Mouse (Mus musculus): ENCODE measurements around the gene Uck2.

Uck2 gene

DNA sequence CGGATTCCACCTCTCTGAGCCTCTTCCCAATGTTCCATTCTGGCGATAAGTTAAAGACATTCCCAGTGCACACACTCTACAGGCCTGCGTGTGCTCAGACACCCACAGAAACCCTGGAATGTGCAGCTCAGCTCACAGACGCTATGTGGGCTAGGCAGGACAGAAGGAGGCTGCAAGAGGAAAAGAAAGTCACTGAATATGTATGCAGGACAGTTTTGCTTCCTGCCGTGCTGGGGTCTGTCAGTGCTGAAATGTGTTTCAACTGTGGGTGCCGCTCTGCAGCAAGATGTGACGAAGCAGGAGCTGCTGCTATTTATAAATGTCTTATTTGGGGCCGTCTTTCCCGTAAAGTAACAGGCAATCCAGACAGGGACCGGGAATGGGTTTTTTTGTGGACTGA lies 25.4 kb downstream of the Uck2 start:
- peak; percentile 70 to 89 for DNase-seq (ENCODE audit: low spot score in 2 of 2)

GRCm38 (mm10) chr1:167256724-167257302 lies 28.3 kb downstream of the Uck2 start:
- DNase-seq (ENCODE audit: low spot score in 2 of 2), result no peak

GRCm38 (mm10) chr1:167253579-167253978 lies 31.5 kb downstream of the Uck2 start:
- DNase-seq (ENCODE audit: low spot score in 2 of 2), result no peak

GRCm38 (mm10) chr1:167249881-167250280 lies 35.2 kb downstream of the Uck2 start:
- no peak for DNase-seq (ENCODE audit: low spot score in 2 of 2)

- no peak for DNase-seq (ENCODE audit: low spot score in 2 of 2)
Observed at GRCm38 (mm10) chr1:167249252-167249651, 35.9 kb downstream of the Uck2 start.

GRCm38 (mm10) chr1:167247886-167248285 lies 37.2 kb downstream of the Uck2 start:
- DNase-seq (ENCODE audit: low spot score in 2 of 2), result no peak

DNA sequence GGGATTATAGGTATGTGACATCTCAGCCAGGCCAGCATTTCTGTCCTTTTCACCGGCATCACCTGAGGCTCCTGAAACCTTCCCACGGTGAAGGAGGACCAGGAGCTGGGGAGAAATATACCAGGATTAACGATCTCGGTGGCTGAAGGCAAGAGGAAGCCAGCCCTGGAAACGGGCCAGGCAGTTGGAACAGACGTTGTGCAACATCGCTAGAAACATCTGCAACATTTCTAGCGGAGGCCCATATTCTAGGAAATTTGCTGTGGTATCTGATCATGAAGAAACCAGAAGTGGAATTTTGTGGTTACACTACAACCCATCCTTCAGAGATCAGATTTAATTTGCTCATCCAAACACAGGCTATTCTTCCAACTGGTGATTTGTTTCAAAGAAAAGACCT lies 38.1 kb downstream of the Uck2 start:
- no peak for DNase-seq (ENCODE audit: low spot score in 2 of 2)

DNA sequence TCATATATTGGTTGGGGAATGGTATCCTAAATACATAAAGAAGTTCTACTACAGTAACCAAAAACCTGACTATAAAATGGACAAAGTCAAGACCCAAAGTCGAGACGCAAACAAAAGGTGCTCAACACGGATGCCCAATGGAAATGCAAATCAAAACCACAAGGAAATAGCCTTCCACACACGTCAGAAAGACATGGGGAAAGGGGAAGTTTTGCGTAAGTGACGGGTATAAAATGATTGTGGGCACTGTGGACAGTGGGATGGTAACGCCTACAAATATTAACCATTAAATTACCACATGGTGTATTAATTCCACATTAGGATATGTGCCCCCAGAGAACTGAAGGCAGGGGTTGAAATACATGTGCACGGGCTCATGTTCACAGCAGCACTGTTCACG lies 38.8 kb downstream of the Uck2 start:
- no peak for DNase-seq (ENCODE audit: low spot score in 2 of 2)

- no peak for DNase-seq (ENCODE audit: low spot score in 2 of 2)
Observed at GRCm38 (mm10) chr1:167245180-167245641, 39.9 kb downstream of the Uck2 start.

- no peak for DNase-seq (ENCODE audit: low spot score in 2 of 2)
Observed at GRCm38 (mm10) chr1:167242191-167242681, 42.9 kb downstream of the Uck2 start.

GRCm38 (mm10) chr1:167241487-167241886 lies 43.6 kb downstream of the Uck2 start:
- DNase-seq (ENCODE audit: low spot score in 2 of 2), result no peak

DNA sequence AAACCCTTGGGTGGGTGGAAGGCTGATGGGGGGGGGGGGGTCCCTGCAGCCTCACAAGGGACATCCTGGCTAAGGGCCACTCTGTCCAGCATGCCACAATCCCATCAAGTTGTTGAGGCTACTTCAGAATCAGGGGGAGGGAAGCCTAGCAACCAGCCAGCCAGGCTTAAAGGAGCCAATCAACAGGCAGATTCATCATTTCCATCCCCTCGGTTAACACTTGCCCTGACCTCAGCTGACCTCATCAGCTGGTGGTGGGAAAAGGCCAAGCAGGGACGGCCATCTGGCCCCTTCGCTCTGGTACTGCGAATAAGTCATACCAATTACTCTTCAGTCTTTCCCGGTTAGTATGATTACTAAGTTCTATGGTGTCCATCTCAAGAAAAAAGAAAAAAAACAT lies 44.8 kb downstream of the Uck2 start:
- no peak for DNase-seq (ENCODE audit: low spot score in 2 of 2)

DNA sequence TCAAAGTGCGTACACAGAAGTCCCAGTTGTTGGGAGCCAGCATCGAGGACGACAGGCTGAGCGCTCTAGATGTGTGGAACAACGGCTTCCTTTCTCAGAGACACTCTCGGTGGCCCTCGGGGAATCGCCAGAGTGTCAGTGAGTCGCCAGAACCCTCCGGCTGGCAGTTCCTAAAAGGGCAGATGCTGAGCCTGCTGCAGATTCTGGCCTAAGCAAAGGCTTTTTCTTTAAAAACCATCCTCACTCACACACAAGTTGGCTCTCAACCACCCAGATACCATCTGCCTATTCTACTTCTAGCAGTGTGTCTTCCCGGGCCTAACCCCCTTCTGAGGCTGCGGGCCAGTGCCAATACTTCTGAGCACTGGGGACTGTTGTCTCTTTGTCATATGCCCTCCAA lies 45.2 kb downstream of the Uck2 start:
- peak; percentile 67 to 76 for DNase-seq (ENCODE audit: low spot score in 2 of 2)

- no peak for DNase-seq (ENCODE audit: low spot score in 2 of 2)
Observed at GRCm38 (mm10) chr1:167237798-167238197, 47.3 kb downstream of the Uck2 start.

- no peak for DNase-seq (ENCODE audit: low spot score in 2 of 2)
Observed at GRCm38 (mm10) chr1:167236790-167237189, 48.3 kb downstream of the Uck2 start.

DNA sequence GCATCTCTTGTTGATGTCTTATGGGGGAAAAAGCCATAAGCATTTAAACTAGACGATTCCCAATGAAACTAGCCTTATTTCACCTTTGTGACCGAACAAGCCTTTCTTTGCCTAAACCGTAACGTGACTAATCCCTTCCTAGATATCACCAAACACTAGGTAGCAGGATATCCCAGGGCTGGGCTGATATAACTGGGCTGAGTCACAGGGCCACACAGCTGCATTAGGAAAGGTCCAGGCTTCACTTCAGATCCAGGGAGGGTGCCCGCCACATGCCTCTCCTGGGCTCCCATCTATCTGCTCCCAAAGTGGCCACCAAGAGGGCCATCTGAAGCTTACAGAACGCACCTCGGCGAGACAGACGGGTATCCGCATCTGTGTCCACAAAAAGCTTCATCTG lies 50.8 kb downstream of the Uck2 start:
- DNase-seq (ENCODE audit: low spot score in 2 of 2), result no peak

DNA sequence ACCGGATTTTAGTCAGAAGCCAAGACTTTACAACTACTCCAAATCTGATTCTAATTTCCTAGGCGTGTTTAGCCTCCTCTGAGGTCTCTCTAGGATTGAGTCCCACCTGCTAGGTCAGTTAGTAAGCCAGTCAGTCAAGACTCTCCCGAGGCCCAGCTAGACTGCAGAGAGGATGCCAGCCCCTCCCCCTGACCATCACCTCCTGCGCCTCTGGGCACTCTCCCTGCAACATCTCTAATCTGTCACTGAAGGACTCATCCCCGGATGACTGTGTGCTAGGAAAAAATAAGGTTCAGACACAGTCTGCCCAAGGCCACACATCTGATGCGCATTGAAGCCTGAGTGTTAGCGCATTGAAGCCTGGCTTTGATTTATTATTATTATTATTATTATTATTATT lies 52.2 kb downstream of the Uck2 start:
- no peak for DNase-seq (ENCODE audit: low spot score in 2 of 2)

DNA sequence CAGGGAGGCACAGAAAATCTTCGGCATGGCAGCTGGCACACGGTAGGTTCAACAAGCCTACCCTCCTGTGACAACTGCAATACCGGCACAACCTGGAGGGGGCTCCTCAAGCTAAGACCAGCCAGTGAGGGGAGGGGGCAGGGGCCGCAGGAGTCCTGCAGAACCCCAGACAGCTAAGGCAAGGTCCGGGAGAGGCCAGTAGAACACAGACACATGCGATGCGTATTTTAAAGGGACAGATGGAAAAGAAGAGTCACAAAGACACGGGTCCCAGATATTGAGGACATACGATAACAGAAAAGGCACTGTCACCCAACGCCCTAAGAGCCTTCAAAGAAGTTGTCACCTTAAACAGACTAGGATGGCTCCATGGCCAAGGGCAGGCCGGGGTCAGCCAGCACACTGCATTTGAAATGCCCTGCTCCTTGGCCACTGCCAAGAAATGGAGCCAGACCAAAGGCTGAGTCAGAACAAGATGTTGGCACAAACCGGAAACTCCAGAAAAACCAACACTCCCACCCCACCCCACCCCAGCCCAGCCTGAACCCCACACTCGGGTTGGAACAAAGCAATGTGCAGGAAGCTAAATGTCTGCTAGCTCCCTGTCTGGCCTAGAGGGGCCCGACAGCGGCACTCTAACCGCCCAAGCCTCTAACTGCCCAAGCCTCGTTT lies 53.4 kb downstream of the Uck2 start:
- DNase-seq (ENCODE audit: low spot score in 2 of 2), result no peak

DNA sequence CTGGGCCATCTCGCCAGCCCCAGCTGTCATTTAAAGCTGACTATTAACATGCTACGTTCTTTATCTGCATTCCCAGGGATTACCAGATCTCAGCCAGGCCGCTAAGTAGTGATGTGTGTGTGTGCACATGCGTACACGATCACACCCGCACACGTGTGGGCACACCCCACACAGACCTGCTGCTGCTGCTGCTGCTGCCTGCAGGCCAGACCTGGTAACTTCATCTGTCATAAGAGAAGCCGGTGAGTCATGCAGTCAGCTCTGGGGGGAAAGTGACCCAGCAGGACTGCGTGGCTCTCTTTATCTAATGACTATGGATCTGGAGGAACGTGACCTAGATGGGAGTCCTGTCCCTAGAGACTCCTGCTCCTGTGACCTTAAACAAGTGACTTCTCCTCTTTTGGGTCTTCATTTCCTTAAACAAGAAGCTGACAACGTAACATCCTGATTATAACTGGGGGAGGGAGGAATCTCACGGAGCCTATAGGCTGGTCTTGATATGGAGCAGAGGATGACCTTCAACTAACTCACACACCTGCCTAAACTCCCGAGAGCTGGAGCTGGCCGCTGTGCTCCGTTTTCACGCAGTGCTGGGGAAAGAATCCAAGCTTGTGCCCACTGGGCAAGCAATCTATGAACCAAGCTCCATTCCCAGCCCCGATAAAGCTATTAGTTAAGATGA lies 54.0 kb downstream of the Uck2 start:
- DNase-seq (ENCODE audit: low spot score in 2 of 2), result no peak

GRCm38 (mm10) chr1:167222382-167223010 lies 62.6 kb downstream of the Uck2 start:
- no peak for DNase-seq (ENCODE audit: low spot score in 2 of 2)

DNA sequence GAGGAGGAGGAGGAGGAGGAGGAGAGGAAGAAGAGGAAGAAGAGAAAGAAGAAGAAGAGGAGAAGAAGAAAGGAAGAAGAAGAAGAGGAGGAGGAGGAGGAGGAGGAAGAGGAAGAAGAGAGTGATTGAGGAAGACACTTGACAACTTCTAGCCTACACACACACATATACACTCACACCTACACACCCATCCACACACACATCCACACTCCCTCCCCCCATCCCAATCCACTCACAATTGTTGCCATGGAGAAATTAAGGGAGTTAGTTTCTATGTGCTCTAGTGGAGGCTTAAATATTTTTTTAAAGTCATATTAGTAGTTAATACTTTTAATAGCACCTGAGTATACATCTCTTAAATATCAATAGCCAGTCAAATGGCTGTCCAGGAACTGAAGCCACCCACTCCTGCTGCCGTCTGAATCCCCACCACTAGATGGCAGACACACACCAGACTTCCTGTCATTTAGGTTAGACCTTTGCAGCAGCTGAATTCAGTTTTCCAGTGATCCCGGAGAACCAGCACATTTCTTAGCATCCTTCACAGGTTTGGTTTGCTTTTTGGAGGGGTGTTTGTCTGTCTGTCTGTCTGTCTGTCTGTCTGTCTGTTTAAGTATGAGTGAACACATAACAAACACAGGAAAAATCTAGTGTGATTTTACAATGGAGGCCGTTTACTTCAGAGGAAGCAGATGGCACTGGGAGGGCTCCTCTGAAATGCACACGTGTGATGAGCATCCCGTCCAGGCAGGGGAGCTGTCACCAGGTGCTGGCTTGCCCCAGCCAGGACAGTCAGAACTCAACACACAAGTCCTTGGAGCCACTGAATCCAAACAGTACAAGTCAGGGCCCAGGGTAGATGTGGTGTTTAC lies 64.6 kb downstream of the Uck2 start:
- peak; percentile 84 to 93 for DNase-seq (ENCODE audit: low spot score in 2 of 2)

DNA sequence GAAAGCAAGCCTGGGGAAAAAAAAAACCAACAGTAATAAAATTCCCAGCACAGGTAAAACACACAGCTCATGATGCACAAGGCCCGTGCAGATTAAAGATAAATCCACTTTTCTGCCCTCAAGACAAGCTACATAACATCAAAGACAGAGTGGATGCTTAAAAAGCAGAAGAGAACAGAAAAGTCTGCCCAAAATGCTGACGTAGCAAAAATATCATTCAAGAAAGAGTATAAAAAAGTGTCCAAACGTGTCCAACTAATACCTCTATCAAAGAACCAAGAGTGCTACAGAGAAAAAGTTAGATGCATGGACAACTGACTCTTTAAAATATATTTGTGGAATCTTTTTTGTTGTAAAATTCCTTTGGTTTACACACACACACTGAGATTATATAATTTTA lies 69.7 kb downstream of the Uck2 start:
- DNase-seq (ENCODE audit: low spot score in 2 of 2), result no peak
